Mouse (Mus musculus) fat pad, adult 2 months (tissue): ENCODE measurements at regions not wholly inside any gene's neighbourhood (a gene's known extent, or its start where the extent isn't known, plus 50 kb on each side); places are given as distances from the start of the nearest gene placed in this dataset.
A peak's percentile ranks its signal among the peaks of the same experiment; 100 is the strongest.

Experiments used
- DNase-seq: peaks from one replicate; pipeline ENCODE4 v3.0.0-alpha.2; 2011; ENCODE audit warnings: low read depth, low spot score; ENCODE audit errors: extremely low read depth

- DNase-seq, result no peak
These were observed 63.4 kb downstream of the Irx2 start for GRCm38 (mm10) chr13:72691783-72692729.

GRCm38 (mm10) chr13:72707469-72707868, 78.8 kb downstream of the Irx2 start:
- DNase-seq, result no peak

GRCm38 (mm10) chr13:72708728-72709127, 80.1 kb downstream of the Irx2 start:
- DNase-seq, result no peak

- DNase-seq, result no peak
These were observed 81.4 kb downstream of the Irx2 start for GRCm38 (mm10) chr13:72710051-72710450.

GRCm38 (mm10) chr13:72711136-72711535, 82.5 kb downstream of the Irx2 start:
- peak; percentile 100 for DNase-seq

GRCm38 (mm10) chr13:72711842-72712330, 83.3 kb downstream of the Irx2 start:
- DNase-seq, result peak; percentile 100

GRCm38 (mm10) chr13:72714793-72715192, 86.2 kb downstream of the Irx2 start:
- peak; percentile 96 for DNase-seq

GRCm38 (mm10) chr13:72715959-72716680, 87.5 kb downstream of the Irx2 start:
- DNase-seq, result peak; percentile 100

GRCm38 (mm10) chr13:72727126-72727525, 98.5 kb downstream of the Irx2 start:
- DNase-seq, result no peak

GRCm38 (mm10) chr13:72735916-72736315, 107.3 kb downstream of the Irx2 start:
- DNase-seq, result no peak

GRCm38 (mm10) chr13:72736992-72737391, 108.4 kb downstream of the Irx2 start:
- DNase-seq, result no peak

- no peak for DNase-seq
These were observed 118.6 kb downstream of the Irx2 start for GRCm38 (mm10) chr13:72747187-72747586.

GRCm38 (mm10) chr13:72755036-72755435, 126.4 kb downstream of the Irx2 start:
- DNase-seq, result no peak

- no peak for DNase-seq
These were observed 133.9 kb downstream of the Irx2 start for GRCm38 (mm10) chr13:72762481-72762880.

- DNase-seq, result peak; percentile 97
These were observed 134.7 kb downstream of the Irx2 start for GRCm38 (mm10) chr13:72763337-72763736.

GRCm38 (mm10) chr13:72767306-72767705, 138.7 kb downstream of the Irx2 start:
- peak; percentile 98 for DNase-seq

GRCm38 (mm10) chr13:72769007-72769595, 140.5 kb downstream of the Irx2 start:
- peak; percentile 99 for DNase-seq

GRCm38 (mm10) chr13:72783026-72783726, 154.6 kb downstream of the Irx2 start:
- no peak for DNase-seq

- DNase-seq, result no peak
These were observed 155.1 kb downstream of the Irx2 start for GRCm38 (mm10) chr13:72783727-72784070.

- DNase-seq, result peak; percentile 94
These were observed 164.1 kb downstream of the Irx2 start for GRCm38 (mm10) chr13:72792695-72793094.

GRCm38 (mm10) chr13:72800021-72800420, 171.4 kb downstream of the Irx2 start:
- peak; percentile 100 for DNase-seq
